Mouse (Mus musculus) C2C12 (cell line): ENCODE data around the gene 3110018I06Rik.

Experiments used
- CTCF ChIP-seq: IDR thresholded peaks from one replicate; pipeline ENCODE4 v1.5.1; 2011; ENCODE audit not compliant: control insufficient read depth, insufficient read depth, insufficient read length
- FOSL1 ChIP-seq: IDR thresholded peaks from one replicate; pipeline ENCODE4 v1.8.0; 2011; ENCODE audit warnings: mild to moderate bottlenecking, low read length; ENCODE audit not compliant: poor library complexity, insufficient read depth, severe bottlenecking
- MAX ChIP-seq: IDR thresholded peaks from one replicate; pipeline ENCODE4 v1.6.1; 2011; ENCODE audit warnings: mild to moderate bottlenecking, control low read depth
- MYOD1 ChIP-seq: IDR thresholded peaks from one replicate; pipeline ENCODE4 v1.6.1; 2011; ENCODE audit warnings: low read depth; ENCODE audit not compliant: control insufficient read depth, insufficient read length
- MYOG ChIP-seq: IDR thresholded peaks from one replicate; pipeline ENCODE4 v1.6.1; 2011; ENCODE audit not compliant: control insufficient read depth, insufficient read length; ENCODE audit errors: extremely low read depth
- USF1 ChIP-seq: IDR thresholded peaks from one replicate; pipeline ENCODE4 v1.6.1; 2011; ENCODE audit warnings: low read depth, mild to moderate bottlenecking, control low read depth, moderate library complexity

DNA sequence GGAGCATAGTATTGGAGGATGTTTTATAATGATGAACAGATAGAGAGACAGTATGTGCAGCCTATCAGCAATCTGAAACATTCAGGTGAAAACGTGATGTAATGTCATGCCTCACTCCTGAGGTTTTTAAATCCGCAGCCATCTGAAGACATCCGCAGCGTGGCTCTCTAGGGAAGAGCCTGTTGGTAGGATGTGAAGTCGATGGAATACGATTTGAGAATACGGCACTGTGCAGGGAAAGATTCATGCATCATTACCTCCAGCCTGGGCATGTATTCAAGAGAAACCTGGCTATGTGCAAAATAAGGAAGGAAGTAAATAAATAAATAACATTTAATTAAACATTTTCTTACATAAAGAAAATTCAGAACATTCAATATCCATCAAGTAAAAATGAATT lies 44.4 kb downstream of the 3110018I06Rik start:
- TF ChIP-seq CTCF = no peak
- TF ChIP-seq USF1 = no peak
- no peak for TF ChIP-seq MYOG
- TF ChIP-seq MYOD1 = no peak
- TF ChIP-seq MAX = no peak
- no peak for TF ChIP-seq FOSL1
